ENCODE assay signal across 21 mouse cellular contexts in the genomic region with DNA sequence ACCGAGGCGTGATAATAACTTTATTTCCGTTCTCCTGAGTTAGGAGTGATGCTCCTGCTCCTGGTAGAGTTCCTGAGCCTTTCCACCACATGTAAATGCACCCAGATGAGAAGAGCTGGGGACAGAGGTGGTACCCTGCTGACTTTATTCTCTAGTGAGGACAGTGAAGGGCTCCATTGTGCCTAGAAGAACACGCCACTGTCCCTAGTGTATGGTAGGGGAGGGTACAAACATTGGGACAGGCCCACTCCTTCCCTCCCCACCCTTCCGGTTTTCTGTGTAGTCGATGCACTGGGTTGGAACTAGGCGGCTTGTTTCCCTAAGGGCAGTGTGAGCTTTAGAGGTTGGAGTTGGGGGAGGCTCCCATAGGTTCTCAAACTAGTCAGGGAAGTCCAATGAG. TPM values are rescaled to one million over a fixed set of nuclear protein-coding genes. Genes with fewer than 3 reads are reported as not detected.
DNase-seq lines count a peak whose midpoint lies in the region; TF ChIP-seq lines count a peak whose summit lies in the region.
"Had no signal": no experiment of that assay in that cellular context is flagged by ENCODE, and none has a peak within 500 bp of the region (broad histone marks: within the 10 kb centered on the region; RNA-seq: fewer than 3 reads in every experiment).

No protein-coding gene starts in this region.

- no peak for DNase-seq in layer of hippocampus, adult 2 months (ENCODE audit: low spot score in 2 of 2)
- DNase-seq in layer of hippocampus, adult 8-10 months (ENCODE audit: low spot score in 2 of 2), result no peak
- no peak for DNase-seq in left cerebral cortex, adult 2 months (ENCODE audit: extremely low spot score in 1 of 2, low spot score in 2 of 2)
- no peak for DNase-seq in left cerebral cortex, adult 11 months (ENCODE audit: low spot score)
- DNase-seq in brain, adult 2 months (ENCODE audit: low read depth, low spot score), result peak; percentile 80
- DNase-seq in cerebellum, postnatal 10 days, result no peak
- DNase-seq: adrenal gland, adult 8-10 months; adrenal gland, postnatal 14 days; adrenal gland, postnatal 36 days; B cell, adult 2 months; cerebellum, adult 11 months; cerebellum, adult 18-20 months; cerebellum, adult 8-10 months; cerebellum, adult 9-11 months; cerebellum, postnatal 25 days; embryo, embryonic 11 days had no signal

- intact Hi-C loops in left cerebral cortex, adult 2 months (cut with DNase I), result no loop called here

- peak overlapping the region; percentile 87 for H3K27ac ChIP-seq in layer of hippocampus, adult 2 months
- H3K27ac ChIP-seq in left cerebral cortex, adult 2 months, result peak overlapping the region; percentile 50; the same call in 1 of the 2 replicates
- H3K27ac ChIP-seq: embryonic facial prominence, embryonic 13.5 days; embryonic facial prominence, embryonic 15.5 days; forebrain, embryonic 10.5 days; forebrain, embryonic 12.5 days had no signal

- no peak overlapping the region for H3K4me3 ChIP-seq in layer of hippocampus, adult 2 months
- no peak overlapping the region for H3K4me3 ChIP-seq in left cerebral cortex, adult 2 months
- H3K4me3 ChIP-seq: embryonic facial prominence, embryonic 13.5 days; embryonic facial prominence, embryonic 15.5 days; erythroblast, embryonic 14.5 days; forebrain, embryonic 10.5 days; forebrain, embryonic 12.5 days had no signal

- TF ChIP-seq CTCF in layer of hippocampus, adult 2 months (conservative IDR thresholded peaks at IDR 0.05), result no peak
- TF ChIP-seq CTCF in left cerebral cortex, adult 2 months (IDR thresholded peaks at IDR 0.05), result no peak

RNA-seq across cellular contexts. Expression of a gene that starts 36.3 kb away (rescaled TPM):
- 10 to 100 TPM; 44.7 to 50.7 TPM for total RNA-seq in layer of hippocampus, adult 2 months (2021)
- 10 to 100 TPM; 48.1 to 53.6 (median 50.7) TPM for total RNA-seq in layer of hippocampus, adult 8-10 months (2022)
- total RNA-seq in left cerebral cortex, adult 2 months (2021), result 10 to 100 TPM; 37.7 to 49.5 TPM
